Mouse (Mus musculus): Measurements from ENCODE around the gene Fam25c.

DNA sequence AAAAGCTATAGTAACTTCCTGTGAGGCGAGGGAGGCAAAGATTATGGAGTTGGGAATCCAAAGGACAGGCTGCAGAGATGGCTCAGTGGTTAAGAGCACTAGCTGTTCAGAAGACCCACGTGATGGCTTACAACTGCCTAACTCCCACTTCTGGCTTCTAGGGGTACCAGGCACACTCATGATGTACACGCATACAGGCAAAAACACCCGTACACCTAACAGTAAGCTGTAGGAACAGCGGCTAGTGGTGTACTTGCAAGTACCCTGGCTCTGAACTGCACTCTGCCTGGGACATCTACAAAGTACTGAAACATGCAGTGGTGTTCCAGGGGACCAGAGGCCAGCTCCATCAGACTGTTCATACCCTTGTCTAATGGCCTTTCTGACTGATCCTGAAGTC is 8.1 kb downstream of the Fam25c start:
- TF ChIP-seq CTCF (IDR thresholded peaks at IDR 0.05; ENCODE audit: control insufficient read depth, insufficient read depth, low read length), result no peak
- no peak for TF ChIP-seq POLR2A (IDR thresholded peaks at IDR 0.05; ENCODE audit: borderline replicate concordance, control insufficient read depth, low read depth, low read length)

Measured in bone marrow, adult 2 months (tissue).